Mouse (Mus musculus): Measurements from ENCODE around the gene Mkln1.

The Mkln1 gene

DNA sequence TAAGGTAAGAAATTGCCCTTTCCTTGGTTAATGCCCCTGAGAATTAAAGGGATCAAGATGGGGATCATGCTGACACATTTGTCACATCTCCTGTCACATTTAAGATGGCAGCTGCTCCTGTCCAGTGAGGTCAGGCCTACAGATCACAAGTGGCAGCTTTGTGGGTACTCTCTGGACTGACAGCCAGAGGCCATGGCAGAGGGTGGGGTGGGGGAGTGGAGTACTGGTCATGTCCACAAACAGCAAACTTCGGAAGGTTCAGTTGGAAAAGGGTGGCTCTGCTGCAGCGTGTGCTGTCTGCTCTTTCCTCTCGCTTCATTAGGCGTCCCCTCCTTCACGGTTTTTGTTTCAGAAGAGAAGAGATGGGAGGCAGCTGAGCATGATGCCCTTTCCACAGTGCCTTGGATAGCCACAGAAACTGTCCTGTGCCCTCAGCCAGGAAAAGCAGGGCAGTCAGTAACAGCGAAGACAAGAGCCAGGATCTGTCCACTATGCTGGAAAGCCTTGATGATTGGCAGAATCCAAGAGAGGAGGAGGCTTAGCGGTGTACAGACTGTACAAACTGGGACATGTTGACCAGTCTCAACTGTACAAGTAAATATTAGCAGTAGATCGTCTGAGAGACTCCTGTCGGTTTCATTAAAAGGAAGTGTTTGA lies 119.3 kb downstream of the Mkln1 start:
- no peak for DNase-seq (ENCODE audit: low read depth)

DNA sequence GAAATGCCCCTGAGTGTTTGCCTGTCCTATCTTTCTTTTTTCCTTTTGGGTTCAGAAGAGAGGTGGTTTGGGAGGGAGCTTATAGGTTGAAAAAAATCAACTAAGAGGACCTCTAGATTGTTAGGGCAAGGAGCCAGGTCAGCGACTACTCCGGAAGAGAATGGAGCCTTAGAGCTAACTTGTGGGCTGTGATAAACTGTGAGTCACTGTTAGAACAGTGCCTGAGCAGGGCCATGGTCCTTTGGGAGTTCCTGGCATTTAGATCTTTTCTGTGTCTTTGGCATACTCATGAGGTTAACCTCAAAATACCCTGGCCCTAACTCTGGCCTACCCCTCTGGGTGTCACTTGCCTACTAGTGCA lies 119.8 kb downstream of the Mkln1 start:
- DNase-seq (ENCODE audit: low read depth) = no peak

DNA sequence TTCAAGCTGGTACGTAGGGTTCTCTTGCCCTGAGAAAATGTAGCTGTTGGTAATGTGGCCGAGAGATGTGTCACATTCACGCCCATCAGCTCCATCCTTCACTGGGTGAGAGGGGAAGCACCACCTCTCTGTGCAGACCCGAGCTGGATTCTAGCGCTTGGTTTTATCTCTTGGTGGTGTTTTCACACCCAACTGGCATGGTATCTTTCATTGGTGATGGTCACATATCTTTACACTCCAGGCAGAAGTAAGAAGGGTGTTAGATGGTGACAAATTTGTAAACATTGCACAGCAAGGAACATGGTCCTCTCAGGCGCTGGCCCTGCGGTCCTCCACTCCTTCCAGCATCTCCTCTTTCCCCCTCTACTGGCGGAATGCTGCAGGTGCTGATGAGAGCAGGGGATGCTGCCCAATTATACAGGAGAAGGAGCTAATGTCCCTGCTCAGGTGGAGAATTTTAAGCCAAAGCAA lies 120.5 kb downstream of the Mkln1 start:
- no peak for DNase-seq (ENCODE audit: low read depth)

DNA sequence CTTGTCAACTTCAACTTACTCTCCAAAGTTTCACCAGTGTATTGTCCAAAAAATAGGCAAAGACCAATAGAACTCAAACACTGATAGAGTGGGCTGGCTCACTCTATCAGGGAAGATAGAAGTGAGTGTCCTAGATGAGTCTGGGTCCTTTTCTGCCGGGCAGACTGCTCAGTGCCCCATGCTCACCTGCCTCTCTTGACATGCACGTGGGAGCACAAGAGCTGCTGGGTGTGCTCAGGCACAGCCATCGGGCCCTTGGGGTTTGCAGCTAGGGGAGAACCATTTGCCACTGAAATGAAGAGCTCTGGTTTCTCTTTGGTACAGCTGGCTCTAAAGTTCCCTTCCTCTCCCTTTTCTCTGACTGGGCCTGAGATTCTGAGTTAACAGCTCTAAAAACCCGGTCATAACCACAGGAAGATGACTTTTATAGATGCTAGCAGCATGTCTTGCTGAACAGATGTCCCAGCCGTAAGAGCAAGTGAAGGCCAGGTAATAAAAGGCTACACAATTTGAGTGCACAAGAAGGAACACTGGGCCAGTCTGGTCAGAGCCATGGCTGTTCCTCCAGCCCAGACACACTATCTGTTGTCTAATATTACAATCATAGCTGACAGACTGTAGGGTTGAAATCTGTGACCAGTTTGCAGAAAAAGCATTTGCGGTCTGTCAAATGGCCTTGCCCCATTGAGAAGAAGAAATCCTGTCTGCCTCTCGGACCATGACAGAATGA lies 122.1 kb downstream of the Mkln1 start:
- DNase-seq (ENCODE audit: low read depth) = no peak

DNA sequence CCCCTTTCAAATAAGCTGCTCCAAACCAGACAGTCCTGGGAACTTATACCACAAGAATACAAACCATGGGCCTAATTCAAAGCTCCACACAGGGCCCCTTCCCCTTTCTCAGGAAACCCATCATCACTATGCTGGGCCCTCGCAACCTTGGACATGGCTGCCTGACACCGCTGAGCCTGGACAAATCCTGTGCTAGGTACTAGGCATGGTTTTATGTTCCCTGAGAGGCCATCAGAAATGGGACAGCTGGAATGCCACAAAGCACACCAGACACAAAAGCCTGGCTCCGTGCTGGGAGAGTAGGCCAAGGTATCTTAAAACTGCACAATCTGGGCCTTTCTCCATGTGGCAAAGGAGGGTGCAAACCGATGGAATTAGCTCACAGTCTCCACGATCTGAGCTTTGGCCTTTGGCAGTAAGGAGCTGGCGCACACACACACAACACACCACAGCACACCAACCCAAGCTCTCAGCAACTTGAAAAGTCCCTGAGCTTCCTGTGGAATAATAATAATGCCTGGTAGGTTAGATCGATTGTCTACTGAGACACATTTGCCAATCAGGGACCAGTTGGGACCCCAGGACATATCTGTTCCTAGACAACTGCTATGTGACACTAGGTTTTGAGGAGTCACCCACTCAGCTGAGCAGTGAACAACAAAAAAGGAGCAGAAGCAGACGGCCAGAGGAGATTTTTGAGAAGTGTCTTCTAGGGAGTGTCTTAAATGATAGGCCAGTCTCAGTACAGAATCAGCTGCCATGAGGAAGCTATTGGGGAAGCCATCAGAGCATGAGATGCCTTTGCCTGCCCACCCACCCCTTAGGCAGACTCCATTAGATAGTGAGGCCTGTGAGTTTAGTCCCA lies 123.2 kb downstream of the Mkln1 start:
- no peak for DNase-seq (ENCODE audit: low read depth)

DNA sequence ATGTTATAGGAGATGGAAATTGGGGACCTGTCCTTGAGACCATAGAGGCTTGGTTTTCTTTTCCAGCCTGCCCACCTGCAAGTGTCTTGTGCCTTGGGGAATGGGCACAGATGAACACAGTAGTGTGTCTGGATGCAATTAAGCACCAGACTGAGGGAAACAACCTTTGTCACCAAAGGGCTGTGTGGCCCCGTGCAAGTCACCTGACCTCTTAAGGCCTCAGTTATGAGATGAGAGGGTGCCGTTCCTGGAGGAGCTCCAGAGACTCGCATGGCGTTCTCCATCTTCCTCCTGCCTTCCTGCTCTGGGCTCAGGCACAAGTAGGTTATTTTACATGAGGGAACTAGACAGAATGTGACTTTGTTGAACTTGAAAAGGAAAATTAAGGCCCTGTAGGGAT lies 123.9 kb downstream of the Mkln1 start:
- DNase-seq (ENCODE audit: low read depth) = no peak

DNA sequence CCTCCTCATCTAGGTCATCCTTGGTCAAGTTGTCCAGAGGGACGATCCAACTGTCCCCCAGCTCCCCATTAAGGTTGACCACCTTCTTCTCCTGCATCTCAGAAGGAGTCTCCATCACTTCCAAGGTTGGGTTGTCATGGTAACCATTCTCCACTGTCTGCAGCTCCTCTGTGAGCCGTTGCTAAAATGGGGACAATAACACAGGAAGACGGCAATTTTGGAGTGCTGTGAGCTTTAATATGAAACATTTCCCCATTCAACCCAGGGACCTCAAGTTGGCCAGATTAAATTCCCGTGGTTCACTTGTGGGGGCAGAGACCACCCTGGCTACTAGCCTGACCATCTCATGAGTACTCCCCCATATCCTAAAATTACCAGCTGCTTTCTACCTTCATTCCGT lies 124.5 kb downstream of the Mkln1 start:
- no peak for DNase-seq (ENCODE audit: low read depth)

DNA sequence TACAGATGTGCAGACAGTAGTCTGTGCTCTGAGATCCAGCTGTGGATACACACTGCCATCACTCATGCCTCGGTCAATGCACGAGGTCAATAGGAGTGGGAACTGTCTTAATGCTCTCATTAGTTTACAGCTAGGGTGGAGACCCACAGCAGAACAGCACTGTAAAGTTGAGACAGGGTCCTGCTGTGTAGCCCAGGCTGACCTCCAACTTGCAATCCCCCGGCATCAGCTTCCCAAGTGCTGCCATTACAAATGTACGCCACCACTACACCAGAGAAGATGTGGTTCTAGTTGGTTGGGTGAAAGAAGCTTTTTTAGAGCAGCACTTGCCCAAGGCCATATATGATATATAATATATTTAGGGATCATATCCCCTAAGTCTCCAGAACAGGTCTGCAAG lies 125.1 kb downstream of the Mkln1 start:
- DNase-seq (ENCODE audit: low read depth) = no peak

DNA sequence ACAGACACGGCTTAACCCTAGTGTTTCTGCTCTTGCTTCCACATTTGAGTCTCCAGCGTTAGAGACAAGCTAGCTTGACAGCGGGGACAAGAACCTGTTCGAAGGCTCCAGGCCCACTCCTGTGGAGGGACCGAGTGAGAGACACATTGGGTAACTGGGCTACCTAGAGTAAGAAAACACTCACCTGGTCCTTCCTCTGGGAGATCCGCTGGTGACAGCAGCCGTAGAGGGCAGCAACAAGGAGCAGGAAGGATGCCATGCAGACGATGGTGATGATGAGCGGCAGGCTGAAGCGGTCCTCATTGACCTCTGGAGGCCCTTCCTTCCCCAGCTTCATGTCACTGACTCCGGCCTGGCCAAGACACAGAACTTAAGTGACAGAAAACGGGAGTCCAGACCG lies 125.6 kb downstream of the Mkln1 start:
- DNase-seq (ENCODE audit: low read depth) = no peak

DNA sequence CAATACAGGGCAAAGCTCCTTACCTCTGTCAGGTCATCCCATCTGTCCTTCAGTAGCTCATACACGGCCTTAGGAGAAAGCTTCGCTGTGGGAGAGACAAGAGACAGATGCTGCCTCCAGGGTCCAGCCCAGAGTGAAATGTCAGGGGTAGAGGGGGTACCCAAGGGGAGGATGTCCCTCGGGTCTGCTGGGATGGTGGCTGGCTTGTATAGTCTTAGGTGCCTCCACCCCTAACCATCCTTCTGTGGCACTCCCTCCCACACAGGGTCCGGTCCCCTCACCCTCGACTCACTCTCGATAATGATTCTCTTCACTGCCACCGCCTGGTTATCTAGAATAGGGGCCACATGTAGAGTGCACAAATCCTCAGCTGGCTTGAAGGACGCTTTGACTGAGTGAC lies 126.1 kb downstream of the Mkln1 start:
- DNase-seq (ENCODE audit: low read depth) = no peak

DNA sequence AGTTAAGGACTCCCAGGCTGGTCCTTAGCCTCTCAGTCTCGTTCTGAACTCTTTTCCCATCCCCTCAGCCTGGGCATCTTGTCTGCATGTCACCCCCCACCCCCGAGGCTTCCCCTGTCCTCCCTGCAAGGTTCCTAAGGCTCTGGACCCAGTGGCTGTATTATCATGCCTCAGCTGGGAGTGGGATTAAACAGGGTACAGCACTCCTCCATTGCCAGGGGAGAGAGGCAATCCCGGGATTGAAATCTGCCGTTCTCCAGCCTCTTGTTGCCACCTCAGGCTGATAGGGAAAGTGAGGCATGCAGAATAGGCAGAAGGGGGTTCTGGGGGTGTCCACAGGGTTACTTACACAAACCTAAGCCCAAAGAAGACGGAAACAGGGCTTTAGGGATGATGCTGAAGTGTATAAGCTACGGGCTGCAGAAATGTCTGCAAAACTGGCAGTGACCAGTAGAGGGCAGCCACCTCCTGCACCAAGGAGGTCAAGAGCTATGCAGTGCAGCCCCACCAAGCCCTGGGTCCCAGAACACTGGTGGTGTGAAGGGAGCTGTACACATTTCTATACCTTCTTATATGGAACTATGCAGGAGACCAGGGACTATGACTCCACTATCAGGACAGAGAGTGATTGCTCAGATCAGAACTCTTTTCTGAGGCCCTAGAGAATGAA lies 126.8 kb downstream of the Mkln1 start:
- DNase-seq (ENCODE audit: low read depth) = peak; percentile 69

DNA sequence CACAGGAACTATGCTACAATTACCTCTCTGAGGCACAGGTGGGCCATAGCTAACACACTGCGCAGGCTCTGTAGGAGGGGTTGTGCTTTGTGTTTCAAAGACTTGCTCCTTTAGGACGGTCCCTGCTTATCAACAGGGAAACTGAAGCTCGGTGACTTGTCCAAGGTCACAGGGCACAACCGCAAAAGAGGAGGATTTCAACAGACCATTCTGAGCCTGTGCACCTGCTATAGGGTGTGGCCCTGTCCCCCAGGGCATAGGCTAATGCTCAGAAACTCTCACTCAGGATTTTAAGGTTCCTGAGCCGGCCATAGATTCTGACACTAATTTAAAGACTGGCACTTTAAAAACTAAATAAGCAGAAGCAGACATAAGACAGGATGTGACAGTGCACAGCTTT lies 128.4 kb downstream of the Mkln1 start:
- no peak for DNase-seq (ENCODE audit: low read depth)

DNA sequence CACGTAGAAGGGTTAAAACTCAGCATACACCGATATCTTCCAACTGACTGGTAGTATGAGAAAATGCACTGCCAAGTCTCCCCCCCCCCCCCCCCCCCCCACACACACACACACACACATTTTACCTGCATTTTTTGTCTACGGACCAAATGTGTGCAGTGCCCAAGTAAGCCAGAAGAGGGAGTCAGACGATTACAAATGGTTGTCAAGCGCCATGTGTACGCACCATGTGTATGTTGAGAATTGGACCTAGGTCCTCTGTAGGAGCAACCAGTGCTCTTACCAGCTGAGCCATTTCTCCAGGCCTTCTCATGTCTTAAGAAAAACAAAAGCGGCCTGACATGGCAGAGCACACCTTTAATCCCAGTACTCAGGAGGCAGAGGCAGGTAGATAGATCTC lies 129.4 kb downstream of the Mkln1 start:
- peak; percentile 76 for DNase-seq (ENCODE audit: low read depth)

DNA sequence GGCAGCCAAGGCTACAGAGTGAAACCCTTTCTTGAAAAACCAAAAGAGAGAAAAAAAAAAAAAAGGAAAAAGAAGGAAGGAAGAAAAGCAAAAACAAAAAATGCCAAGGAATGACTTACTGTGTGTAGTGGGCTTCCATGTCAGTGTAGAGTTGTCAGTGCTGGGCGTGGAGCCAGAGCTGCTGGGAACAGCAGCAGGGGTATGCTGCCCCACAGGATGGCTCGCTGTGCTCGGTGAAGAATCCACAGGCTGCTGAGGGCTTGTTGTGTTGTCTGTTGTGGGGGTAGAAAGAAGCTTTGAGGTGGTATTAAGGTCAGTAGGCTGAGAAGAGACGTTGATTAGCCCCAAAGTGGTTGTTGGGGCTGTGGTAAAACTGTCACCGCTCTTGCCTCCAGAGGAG lies 129.8 kb downstream of the Mkln1 start:
- no peak for DNase-seq (ENCODE audit: low read depth)

DNA sequence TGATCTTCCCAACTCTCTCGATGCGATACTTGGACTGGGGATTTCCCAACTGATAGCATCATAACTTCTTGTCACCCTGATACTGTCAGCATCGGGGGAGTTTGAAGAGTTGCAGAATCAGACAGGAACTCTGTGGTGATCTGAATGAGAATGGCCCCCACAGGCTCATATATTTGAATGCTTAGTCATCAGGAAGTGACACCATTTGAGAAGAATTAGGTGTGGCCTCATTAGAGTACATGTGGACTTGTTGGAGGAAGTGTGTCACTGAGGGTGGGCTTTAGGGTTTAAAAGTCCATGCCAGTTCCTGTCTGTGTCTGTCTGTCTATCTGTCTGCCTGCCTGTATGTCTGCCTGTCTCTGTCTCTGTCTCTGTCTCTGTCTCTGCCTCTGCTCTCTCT lies 133.3 kb downstream of the Mkln1 start:
- peak; percentile 32 for DNase-seq (ENCODE audit: low read depth)

DNA sequence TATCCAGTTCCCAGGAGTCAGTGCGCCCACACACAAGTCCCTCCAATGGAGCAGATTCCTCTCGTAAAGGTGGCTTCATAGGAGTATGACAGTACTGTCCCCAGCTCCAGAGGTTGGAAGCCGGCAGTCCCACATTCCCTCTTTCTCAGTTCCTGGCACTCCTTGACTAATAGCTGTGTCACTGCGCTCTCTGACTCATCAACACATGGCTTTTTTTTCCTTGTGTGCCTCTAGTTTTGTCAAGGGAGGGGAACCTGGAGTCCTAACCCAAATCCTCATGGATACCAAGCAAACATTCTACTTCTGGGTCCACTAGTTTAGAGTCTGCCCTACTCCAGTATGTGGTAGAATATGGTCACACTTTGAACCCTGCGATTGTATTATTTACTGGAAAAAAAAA lies 136.2 kb downstream of the Mkln1 start:
- no peak for DNase-seq (ENCODE audit: low read depth)

DNA sequence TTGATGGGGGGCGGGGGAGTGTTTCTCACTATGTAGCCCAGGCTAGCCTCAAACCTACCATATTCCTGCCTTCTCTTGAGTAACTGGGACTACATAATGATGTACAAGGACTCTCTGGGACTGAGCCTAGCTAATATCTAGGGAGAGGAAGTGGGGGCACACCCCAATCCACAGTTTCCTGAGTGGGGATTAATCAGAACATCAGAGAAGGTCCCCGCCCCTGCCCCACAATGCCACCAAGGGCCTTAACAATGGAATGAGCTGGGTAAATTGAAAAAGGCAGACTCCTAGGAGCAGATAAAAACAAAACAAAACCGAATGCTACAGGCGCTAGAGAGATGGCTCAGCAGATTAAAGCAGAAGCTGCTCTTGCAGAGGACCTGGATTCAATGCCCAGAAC lies 138.7 kb downstream of the Mkln1 start:
- peak; percentile 20 for DNase-seq (ENCODE audit: low read depth)

DNA sequence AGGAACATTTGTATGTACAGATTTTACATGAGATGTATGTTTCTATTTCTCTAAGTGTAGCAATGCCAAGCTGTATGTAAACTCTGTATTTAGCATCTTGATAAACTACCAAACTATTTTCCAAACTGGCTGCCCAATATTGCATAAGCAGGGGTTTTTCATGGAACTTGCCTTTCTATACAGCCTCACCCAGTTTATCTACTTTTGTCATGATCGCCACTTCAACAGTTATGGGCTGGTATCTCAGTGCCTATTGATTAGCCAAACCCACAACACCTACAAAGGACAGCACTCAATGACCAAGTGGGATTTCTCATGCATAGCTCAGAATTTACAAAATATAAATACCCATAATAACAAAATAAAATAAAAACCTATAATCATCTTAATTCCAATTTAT lies 139.6 kb downstream of the Mkln1 start:
- no peak for DNase-seq (ENCODE audit: low read depth)

DNA sequence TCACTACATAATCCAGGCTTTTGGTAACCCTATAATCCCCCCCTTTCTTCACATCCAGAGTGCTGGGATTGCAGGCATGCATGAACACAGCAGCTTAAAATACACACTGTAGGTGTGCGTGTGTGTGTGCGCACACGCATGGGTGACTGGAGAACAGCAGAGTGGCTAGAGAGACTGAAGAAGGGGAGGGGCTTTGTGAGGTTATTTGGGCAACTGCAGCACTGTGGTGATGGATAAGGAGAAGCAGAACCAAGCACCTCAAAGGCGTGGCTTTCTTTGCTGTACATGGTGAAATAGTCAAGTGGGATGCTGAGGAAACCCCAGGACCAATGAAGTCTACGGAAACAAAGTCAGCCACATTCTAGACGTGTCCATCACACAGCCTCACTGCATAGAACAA lies 141.5 kb downstream of the Mkln1 start:
- DNase-seq (ENCODE audit: low read depth) = no peak

DNA sequence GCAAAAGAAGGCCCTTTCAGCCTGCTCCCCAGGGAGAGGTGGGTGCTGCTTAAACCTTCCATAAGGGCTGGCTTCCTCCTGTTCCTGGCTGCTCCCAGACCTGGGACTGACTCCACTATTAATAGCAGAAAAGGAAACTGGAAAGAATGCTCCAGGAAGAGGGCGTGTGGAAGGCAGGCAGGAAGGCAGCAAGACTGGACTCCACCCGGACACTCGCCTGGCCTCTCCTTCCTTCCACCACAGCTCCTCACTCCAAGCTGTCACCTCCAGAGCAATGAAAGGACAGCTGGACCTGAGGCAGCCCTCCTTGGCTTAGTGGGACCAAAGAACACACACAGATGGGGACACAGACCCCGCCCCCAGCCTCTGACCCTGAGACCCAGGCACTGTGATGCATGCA lies 145.8 kb downstream of the Mkln1 start:
- no peak for DNase-seq (ENCODE audit: low read depth)

DNA sequence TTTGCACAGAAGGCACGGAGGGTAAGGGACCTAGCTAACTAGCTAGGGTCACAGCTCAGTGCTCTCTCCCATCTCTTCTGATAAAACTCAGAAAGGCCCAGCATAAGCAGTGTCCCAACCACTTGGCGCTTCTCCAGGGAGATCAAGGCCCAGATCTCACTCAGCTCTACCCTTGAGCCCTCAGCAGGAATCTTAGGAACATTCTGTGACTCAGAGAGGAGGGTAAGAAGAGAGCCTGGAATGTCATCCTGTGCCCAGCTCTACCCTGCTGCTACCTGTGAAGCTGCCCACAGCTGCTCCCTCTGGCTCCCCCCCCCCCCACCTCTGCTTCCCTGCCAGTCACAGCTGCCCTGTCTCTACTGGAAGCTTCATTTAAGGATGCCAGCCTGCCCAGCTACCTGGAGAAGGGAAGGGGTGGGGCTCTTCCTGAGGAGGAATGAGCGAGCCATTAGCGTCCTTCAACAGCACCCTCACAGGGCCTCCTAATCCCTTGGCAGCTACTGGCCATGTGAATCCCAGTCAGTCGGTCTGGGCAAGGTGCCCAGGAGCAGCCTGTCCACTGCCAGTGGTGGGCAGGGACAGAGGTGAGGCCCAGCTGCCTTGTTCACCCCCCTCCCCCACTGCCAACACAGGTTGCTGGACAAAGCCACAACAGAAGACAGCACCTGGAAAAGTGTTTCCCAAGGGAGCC lies 151.0 kb downstream of the Mkln1 start:
- DNase-seq (ENCODE audit: low read depth) = no peak

All from induced T-regulatory cell, adult 2 months (primary cell).